Mouse (Mus musculus) liver, embryonic 12.5 days (tissue): ENCODE results near the gene Dennd2d. TPM values are rescaled to one million over a fixed set of nuclear protein-coding genes. Genes with fewer than 3 reads are reported as not detected.

Experiments used
- polyA plus RNA-seq: library from polyadenylated mRNA; unstranded; fragments of >200 nt; fragmentation: Nextera tagmentation; extraction: Ambion mirVana; gene quantifications from 2 replicates; pipeline ENCODE4 v1.2.1, GENCODE M21; 2016

Gene Dennd2d
- polyA plus RNA-seq, 1 experiment from 2014 or later, result 4.9 TPM

Other genes starting within 250 kb of the Dennd2d start
- not detected in 2 replicates for gene Chil6, start 76.2 kb upstream of the Dennd2d start, polyA plus RNA-seq
- 23.9 and 24.9 TPM in 2 replicates for gene Dram2, start 65.4 kb downstream of the Dennd2d start, polyA plus RNA-seq
- 23.2 and 31.3 TPM in 2 replicates for gene Cept1, start 65.4 kb downstream of the Dennd2d start, polyA plus RNA-seq
- gene Lrif1, start 202.6 kb downstream of the Dennd2d start, polyA plus RNA-seq, result 6.1 and 6.7 TPM in 2 replicates